Mouse (Mus musculus) limb, embryonic 14.5 days (tissue): ENCODE results near the gene Ksr2. TPM values are rescaled to one million over a fixed set of nuclear protein-coding genes. Genes with fewer than 3 reads are reported as not detected.

Source experiments
- ATAC-seq: fragments of 200-750 bp; cut with Nextera tagmentation; 2 replicates; pipeline ENCODE4 v1.8.0; 2017; ENCODE audit warnings: low read depth, moderate number of reproducible peaks, moderate TSS enrichment; ENCODE audit not compliant: low FRiP score
- DNase-seq: peaks from one replicate; pipeline ENCODE4 v3.0.0-alpha.2; 2015; ENCODE audit warnings: low spot score
- H3K27ac ChIP-seq: fragments of 300-500 bp; sonication (generic); replicated peaks from 2 replicates; pipeline ENCODE4 v1.5.1; 2014; ENCODE audit warnings: low read depth, mild to moderate bottlenecking, low read length, moderate library complexity, mixed read lengths
- H3K27me3 ChIP-seq: fragments of 300-500 bp; sonication (generic); 2 replicates; pipeline ENCODE4 v1.6.1; 2014; ENCODE audit warnings: low read length, mixed read lengths; ENCODE audit not compliant: control insufficient read depth, insufficient read depth
- H3K36me3 ChIP-seq: fragments of 300-500 bp; sonication (generic); 2 replicates; pipeline ENCODE4 v1.6.1; 2014; ENCODE audit warnings: mild to moderate bottlenecking, low read length, moderate library complexity, mixed read lengths; ENCODE audit not compliant: control insufficient read depth, insufficient read depth
- H3K4me1 ChIP-seq: fragments of 300-500 bp; sonication (generic); 2 replicates; pipeline ENCODE4 v1.6.1; 2014; ENCODE audit warnings: antibody characterized with exemption, low read length, mixed read lengths; ENCODE audit not compliant: control insufficient read depth, insufficient read depth
- H3K4me2 ChIP-seq: fragments of 300-500 bp; sonication (generic); replicated peaks from 2 replicates; pipeline ENCODE4 v1.6.1; 2014; ENCODE audit warnings: low read depth, mild to moderate bottlenecking, low read length, moderate library complexity; ENCODE audit not compliant: severe bottlenecking
- H3K4me3 ChIP-seq: fragments of 300-500 bp; sonication (generic); replicated peaks from 2 replicates; pipeline ENCODE4 v1.5.1; 2014; ENCODE audit warnings: low read length
- H3K9ac ChIP-seq: fragments of 300-500 bp; sonication (generic); 2 replicates; pipeline ENCODE4 v1.6.1; 2014; ENCODE audit warnings: mild to moderate bottlenecking, low read depth, low read length, moderate library complexity; ENCODE audit not compliant: severe bottlenecking
- H3K9me3 ChIP-seq: fragments of 300-500 bp; sonication (generic); 2 replicates; pipeline ENCODE4 v1.6.1; 2016; ENCODE audit warnings: low read length; ENCODE audit not compliant: control insufficient read depth
- POLR2A ChIP-seq: fragments of 200-500 bp; IDR thresholded peaks from 2 replicates; pipeline ENCODE4 v1.8.0; 2012; ENCODE audit warnings: inconsistent platforms, mild to moderate bottlenecking, moderate library complexity, borderline replicate concordance; ENCODE audit not compliant: insufficient read depth, insufficient read length; ENCODE audit errors: extremely low read depth
- WGBS: fragments of 180-500 bp; shearing (Covaris S2); extraction: QIAGEN DNeasy Blood & Tissue Kit; methylation state at CpG from one replicate; pipeline ENCODE4 v1.1.7; 2014; 5-methylcytosine and 5-hydroxymethylcytosine counted together
- polyA plus RNA-seq, 2 experiments: library from polyadenylated mRNA; depleted of rRNA in 1 of 2; stranded (reverse) in 1 of 2; unstranded in 1 of 2; fragments of >200 nt; fragmentation: Nextera tagmentation in 1 of 2; extraction: Ambion mirVana in 1 of 2; gene quantifications; 2 replicates each; pipeline versions ENCODE4 v1.2.1 to v1.2.3; 2012 to 2014

Gene Ksr2
- polyA plus RNA-seq, 2 experiments = 0.08 to 0.13 TPM

DNA sequence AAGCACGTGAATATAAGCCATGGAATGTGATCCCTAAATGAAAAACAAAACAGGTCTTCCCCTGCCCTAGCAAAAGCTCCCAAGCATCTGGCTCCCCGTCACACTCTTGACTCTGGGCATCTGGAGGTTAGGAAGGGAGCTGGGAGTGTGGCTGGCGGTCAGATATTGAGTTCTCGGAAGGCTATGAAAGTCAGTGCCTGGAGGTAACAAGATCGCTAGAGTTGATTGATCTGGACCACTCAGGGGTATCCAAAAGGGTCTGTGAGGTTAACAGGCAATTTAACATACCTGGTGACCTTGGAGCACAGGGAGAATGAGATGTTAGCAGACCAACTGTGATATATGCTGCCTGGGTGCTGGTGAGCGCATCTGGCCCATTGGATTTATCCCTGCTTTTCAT is 283.8 kb downstream of the Ksr2 start:
- Histone ChIP-seq H3K4me3 (no peak overlapping the region), H3K9ac (no peak overlapping the region), H3K27me3 (no peaks in the 10 kb centered on the region), H3K9me3 (no peaks in the 10 kb centered on the region), H3K36me3 (no peaks in the 10 kb centered on the region), H3K27ac (no peak overlapping the region), H3K4me1 (no peaks in the 10 kb centered on the region), H3K4me2 (no peak overlapping the region)
- DNase-seq (no peak), ATAC-seq (no peak)
- TF ChIP-seq POLR2A = no peak
- WGBS = 45% methylated on average over 6 of the region's 6 CpGs

DNA sequence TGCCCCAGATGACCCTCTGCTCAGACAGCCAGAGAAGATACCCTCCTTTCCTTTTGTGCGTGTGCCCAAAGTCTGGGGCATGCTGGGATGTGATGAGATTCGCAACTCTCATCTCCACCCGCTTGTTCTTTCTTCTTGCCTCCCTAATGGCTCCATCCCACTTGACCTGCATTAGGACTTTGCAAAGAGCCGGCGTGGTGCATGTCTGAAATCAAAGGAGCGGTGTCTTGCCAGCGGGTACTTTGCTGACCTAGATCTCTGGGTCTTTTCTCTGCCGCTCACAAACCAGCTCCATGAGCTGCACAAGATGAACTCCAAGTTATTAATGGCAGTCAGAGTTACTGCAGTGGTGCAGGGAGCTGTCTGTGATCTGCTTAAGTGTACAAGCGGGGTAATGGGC is 290.6 kb downstream of the Ksr2 start:
- DNase-seq (no peak), ATAC-seq (no peak)
- no peak for TF ChIP-seq POLR2A
- H3K9ac ChIP-seq = no peak overlapping the region
- WGBS = 74% methylated on average over 9 of the region's 9 CpGs
- H3K36me3 ChIP-seq = no peaks in the 10 kb centered on the region
- H3K27me3 ChIP-seq = no peaks in the 10 kb centered on the region
- no peak overlapping the region for H3K27ac ChIP-seq
- H3K4me1 ChIP-seq = no peaks in the 10 kb centered on the region
- no peak overlapping the region for H3K4me3 ChIP-seq
- no peak overlapping the region for H3K4me2 ChIP-seq
- H3K9me3 ChIP-seq = no peaks in the 10 kb centered on the region

DNA sequence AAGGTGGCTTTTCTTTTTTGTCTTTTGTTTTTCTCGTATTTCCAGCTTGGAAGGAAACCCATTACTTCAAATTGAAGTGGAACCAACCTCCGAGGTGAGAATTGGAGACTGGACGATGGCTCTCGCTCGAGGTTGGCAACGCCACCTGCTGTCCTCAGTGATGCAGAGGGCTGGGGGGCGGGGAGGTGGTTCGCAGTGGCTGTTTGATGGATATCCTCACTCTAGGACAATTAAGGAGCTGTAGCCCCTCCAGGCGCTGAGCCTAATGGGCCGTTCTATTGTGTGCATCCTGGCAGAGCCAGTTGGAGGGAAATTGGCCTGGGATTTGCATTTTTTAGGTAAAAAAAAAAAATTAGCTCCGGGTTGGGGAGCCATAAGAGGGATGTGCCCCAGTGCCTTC is 292.8 kb downstream of the Ksr2 start:
- no peak overlapping the region for H3K27ac ChIP-seq
- H3K4me3 ChIP-seq = no peak overlapping the region
- no peak overlapping the region for H3K9ac ChIP-seq
- TF ChIP-seq POLR2A = no peak
- no peaks in the 10 kb centered on the region for H3K4me1 ChIP-seq
- H3K36me3 ChIP-seq = no peaks in the 10 kb centered on the region
- ATAC-seq (no peak), DNase-seq (no peak)
- WGBS = 24% methylated on average over 11 of the region's 11 CpGs
- no peaks in the 10 kb centered on the region for H3K27me3 ChIP-seq
- H3K9me3 ChIP-seq = no peaks in the 10 kb centered on the region
- H3K4me2 ChIP-seq = no peak overlapping the region

DNA sequence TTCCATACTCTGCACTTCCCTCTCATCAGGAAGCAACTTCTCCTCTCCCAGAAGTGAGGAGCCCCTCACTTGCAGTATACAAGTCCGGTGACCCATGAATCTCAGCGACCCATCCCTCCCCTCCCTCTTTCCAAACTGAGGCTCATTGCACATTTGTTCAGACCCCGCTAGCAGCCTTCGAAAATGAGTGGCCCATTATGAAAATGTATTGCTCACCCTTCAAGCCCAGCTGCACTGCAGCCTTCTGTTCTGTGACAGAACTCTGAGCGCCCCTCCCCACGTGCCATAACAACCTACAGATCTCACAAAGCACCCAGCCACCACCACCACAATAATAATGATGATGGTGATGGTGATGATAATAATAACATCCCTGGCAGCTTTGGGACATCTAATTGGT is 295.5 kb downstream of the Ksr2 start:
- Histone ChIP-seq H3K4me2 (no peak overlapping the region), H3K4me1 (no peaks in the 10 kb centered on the region)
- TF ChIP-seq POLR2A = no peak

DNA sequence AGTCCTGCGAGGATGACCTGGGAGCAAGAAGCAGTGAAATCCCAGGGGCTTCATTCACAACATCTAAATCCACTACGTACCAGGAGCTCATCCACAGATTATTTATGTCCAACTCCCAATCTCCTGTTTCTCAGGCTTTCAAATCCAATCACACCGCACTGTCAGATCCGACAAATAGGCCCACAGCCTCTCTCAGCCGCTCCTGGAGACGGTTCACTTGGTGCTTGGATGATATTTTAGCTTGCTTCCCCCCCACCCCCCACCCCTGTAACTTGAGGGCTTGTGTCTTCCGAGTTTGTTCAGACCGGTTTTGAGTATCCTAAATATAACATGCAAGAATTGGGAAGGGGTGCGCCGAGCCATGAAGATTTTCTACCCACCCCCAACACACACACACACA is 297.8 kb downstream of the Ksr2 start:
- H3K36me3 ChIP-seq = no peaks in the 10 kb centered on the region
- H3K27ac ChIP-seq = no peak overlapping the region
- no peaks in the 10 kb centered on the region for H3K27me3 ChIP-seq
- ATAC-seq (no peak), DNase-seq (no peak)
- 82% methylated on average over 10 of the region's 10 CpGs for WGBS
- no peaks in the 10 kb centered on the region for H3K9me3 ChIP-seq
- H3K4me3 ChIP-seq = no peak overlapping the region
- H3K4me2 ChIP-seq = no peak overlapping the region
- no peak overlapping the region for H3K9ac ChIP-seq
- no peak for TF ChIP-seq POLR2A
- no peaks in the 10 kb centered on the region for H3K4me1 ChIP-seq

More for the DNA sequence above, 295.5 kb downstream of the Ksr2 start:
- DNase-seq (no peak), ATAC-seq (no peak)
- 89% methylated on average over 6 of the region's 6 CpGs for WGBS
- H3K4me3 ChIP-seq = no peak overlapping the region
- H3K27me3 ChIP-seq = no peaks in the 10 kb centered on the region
- no peaks in the 10 kb centered on the region for H3K36me3 ChIP-seq
- H3K9me3 ChIP-seq = no peaks in the 10 kb centered on the region
- no peak overlapping the region for H3K27ac ChIP-seq
- H3K9ac ChIP-seq = no peak overlapping the region

DNA sequence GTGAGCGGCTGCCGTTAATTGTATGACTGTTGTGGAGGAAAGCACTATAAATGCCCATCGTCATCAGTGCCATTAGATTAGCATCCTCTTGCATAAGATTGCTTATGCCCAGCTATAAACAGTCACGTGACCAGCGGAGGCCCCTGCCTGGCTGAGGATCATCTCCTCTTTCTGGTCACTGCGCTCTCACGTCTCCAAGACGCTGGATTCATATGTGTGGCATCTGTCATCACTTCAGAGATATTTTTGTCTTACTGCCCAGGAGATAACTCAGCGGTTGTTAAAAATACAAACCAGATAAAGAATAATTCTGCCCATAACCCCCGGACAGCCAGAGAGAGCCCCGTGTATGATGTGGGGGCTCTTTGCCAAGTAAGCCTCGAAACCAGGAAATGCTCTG is 298.4 kb downstream of the Ksr2 start:
- 68% methylated on average over 12 of the region's 12 CpGs for WGBS
- H3K9me3 ChIP-seq = no peaks in the 10 kb centered on the region
- no peak for ATAC-seq

More for the DNA sequence above, 298.4 kb downstream of the Ksr2 start:
- TF ChIP-seq POLR2A = no peak
- DNase-seq = no peak
- no peak overlapping the region for H3K9ac ChIP-seq
- H3K27me3 ChIP-seq = no peaks in the 10 kb centered on the region
- no peak overlapping the region for H3K27ac ChIP-seq
- no peak overlapping the region for H3K4me3 ChIP-seq
- H3K36me3 ChIP-seq = no peaks in the 10 kb centered on the region
- no peaks in the 10 kb centered on the region for H3K4me1 ChIP-seq
- H3K4me2 ChIP-seq = no peak overlapping the region
